Mouse (Mus musculus) layer of hippocampus, adult 11-12 months (tissue): ENCODE data around the gene Plcxd2.
A peak's percentile ranks its signal among the peaks of the same experiment; 100 is the strongest.

Source experiments
- DNase-seq: peaks from one replicate; pipeline ENCODE4 v3.0.0; 2022; ENCODE audit warnings: low spot score

Plcxd2 gene

GRCm38 (mm10) chr16:45986236-45986635 lies 23.8 kb downstream of the Plcxd2 start:
- DNase-seq: no peak

GRCm38 (mm10) chr16:45984610-45985606 lies 25.1 kb downstream of the Plcxd2 start:
- DNase-seq: no peak

GRCm38 (mm10) chr16:45976251-45976650 lies 33.8 kb downstream of the Plcxd2 start:
- no peak for DNase-seq

- no peak for DNase-seq
Observed at GRCm38 (mm10) chr16:45973959-45974686, 35.9 kb downstream of the Plcxd2 start.

GRCm38 (mm10) chr16:45970187-45970586 lies 39.8 kb downstream of the Plcxd2 start:
- DNase-seq: no peak

- no peak for DNase-seq
Observed at GRCm38 (mm10) chr16:45968716-45969115, 41.3 kb downstream of the Plcxd2 start.

GRCm38 (mm10) chr16:45967471-45967870 lies 42.5 kb downstream of the Plcxd2 start:
- peak; percentile 73 for DNase-seq

GRCm38 (mm10) chr16:45966604-45967003 lies 43.4 kb downstream of the Plcxd2 start:
- no peak for DNase-seq

GRCm38 (mm10) chr16:45964777-45965176 lies 45.2 kb downstream of the Plcxd2 start:
- DNase-seq: no peak

- no peak for DNase-seq
Observed at GRCm38 (mm10) chr16:45963837-45964236, 46.2 kb downstream of the Plcxd2 start.

GRCm38 (mm10) chr16:45963088-45963487 lies 46.9 kb downstream of the Plcxd2 start:
- DNase-seq: no peak

- no peak for DNase-seq
Observed at GRCm38 (mm10) chr16:45960978-45961377, 49.0 kb downstream of the Plcxd2 start.

GRCm38 (mm10) chr16:45956390-45956950 lies 53.5 kb downstream of the Plcxd2 start:
- DNase-seq: no peak

GRCm38 (mm10) chr16:45953394-45953793 lies 56.6 kb downstream of the Plcxd2 start, which contains the start of gene Phldb2:
Phldb2 (minus strand) TSS chr16:45953598.
- DNase-seq: no peak

- DNase-seq: no peak
Observed at GRCm38 (mm10) chr16:45952501-45952900, 57.5 kb downstream of the Plcxd2 start.

GRCm38 (mm10) chr16:45952035-45952434 lies 58.0 kb downstream of the Plcxd2 start:
- DNase-seq: no peak

- no peak for DNase-seq
Observed at GRCm38 (mm10) chr16:45946335-45946734, 63.7 kb downstream of the Plcxd2 start.

- no peak for DNase-seq
Observed at GRCm38 (mm10) chr16:45945649-45946048, 64.4 kb downstream of the Plcxd2 start.

- no peak for DNase-seq
Observed at GRCm38 (mm10) chr16:45945174-45945631, 64.8 kb downstream of the Plcxd2 start.

- DNase-seq: no peak
Observed at GRCm38 (mm10) chr16:45942169-45942891, 67.7 kb downstream of the Plcxd2 start.

- no peak for DNase-seq
Observed at GRCm38 (mm10) chr16:45940701-45941100, 69.3 kb downstream of the Plcxd2 start.

GRCm38 (mm10) chr16:45939436-45939835 lies 70.6 kb downstream of the Plcxd2 start:
- no peak for DNase-seq
